Mouse (Mus musculus) lung, adult 2 months (tissue): ENCODE data around the gene Ints11. TPM values are rescaled to one million over a fixed set of nuclear protein-coding genes. Genes with fewer than 3 reads are reported as not detected.
A peak's percentile ranks its signal among the peaks of the same experiment; 100 is the strongest.

Source experiments
- DNase-seq: peaks from one replicate; pipeline ENCODE4 v3.0.0; 2022
- H3K4me1 ChIP-seq: fragments of 200-500 bp; 2 replicates; pipeline ENCODE4 v1.6.1; 2011; ENCODE audit warnings: low read length; ENCODE audit not compliant: control insufficient read depth, insufficient read depth
- H3K4me3 ChIP-seq: fragments of 200-500 bp; replicated peaks from 2 replicates; pipeline ENCODE3; 2011; ENCODE audit warnings: low read depth, mild to moderate bottlenecking, control low read depth, low read length; ENCODE audit errors: extremely low read depth
- CTCF ChIP-seq: fragments of 200-500 bp; IDR thresholded peaks from 2 replicates; pipeline ENCODE4 v1.5.1; 2011; ENCODE audit warnings: mild to moderate bottlenecking, low read length, control low read depth; ENCODE audit not compliant: insufficient read depth
- POLR2A ChIP-seq: fragments of 200-500 bp; IDR thresholded peaks from 2 replicates; pipeline ENCODE4 v1.6.1; 2011; ENCODE audit warnings: low read depth, mild to moderate bottlenecking, control low read depth, low read length, borderline replicate concordance; ENCODE audit errors: extremely low read depth
- WGBS: fragments of 180-500 bp; shearing (Covaris S2); methylation state at CpG from one replicate; pipeline ENCODE4 v1.1.7; 2018; 5-methylcytosine and 5-hydroxymethylcytosine counted together
- polyA plus RNA-seq: library from polyadenylated mRNA; depleted of rRNA; stranded (reverse); fragments of >200 nt; gene quantifications from 2 replicates; pipeline ENCODE4 v1.2.3, GENCODE M21; 2012; rRNA removed

Ints11 gene
- polyA plus RNA-seq: 26.7 and 27.3 TPM in 2 replicates

DNA sequence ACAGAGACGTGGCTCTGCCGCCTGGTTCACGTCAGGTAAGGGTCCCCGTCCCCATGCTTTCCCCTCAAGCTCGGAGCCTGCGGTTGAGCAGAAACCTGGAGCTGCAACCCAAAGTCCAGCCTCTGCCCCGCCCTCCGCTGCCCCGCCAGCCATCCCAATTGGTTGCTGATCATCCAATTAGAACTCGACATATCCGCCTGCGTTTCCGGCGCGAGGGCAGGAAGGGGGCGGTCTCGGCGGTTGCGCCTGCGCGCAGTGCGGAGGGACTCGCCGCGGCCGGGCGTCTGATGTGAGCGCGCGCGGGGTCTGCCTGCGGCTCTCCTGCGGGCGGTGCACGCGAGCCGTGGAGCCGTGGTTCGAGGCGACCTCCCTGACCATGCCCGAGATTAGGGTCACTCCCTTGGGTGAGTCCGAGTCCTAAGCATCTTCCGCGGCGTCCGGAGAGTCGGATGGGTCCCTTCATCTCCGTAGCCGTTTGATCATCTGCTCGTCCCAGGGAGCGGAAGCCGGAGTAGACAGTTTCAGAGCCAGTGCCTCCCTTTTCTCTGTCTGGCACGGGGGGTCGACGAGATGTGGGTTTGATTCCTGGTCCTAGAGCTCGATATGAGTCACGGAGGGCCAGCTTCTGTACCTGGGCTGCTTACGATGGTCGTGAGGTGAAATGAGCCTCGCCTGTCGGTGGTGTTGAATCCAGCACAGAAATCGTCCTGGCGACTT is at the start of gene Ints11, which contains the start of gene Cptp:
Gene Ints11, plus strand, starts transcription at position 230 of the 717 bp plus-strand sequence.
Gene Cptp, minus strand, starts transcription at position 124 of the 717 bp plus-strand sequence.
- WGBS: under 1% methylated on average over 63 of the region's 63 CpGs
- TF ChIP-seq POLR2A (peak; percentile 47; the same call in 1 of the 2 replicates), CTCF (peak; percentile 25; the same call in 1 of the 2 replicates)
- Histone ChIP-seq H3K4me1 (peaks cover 3% of the 10 kb centered on the region; the same call in 1 of the 2 replicates), H3K4me3 (peak within 1 kb of the TSS; percentile 89)
- DNase-seq: peak; percentile 94

DNA sequence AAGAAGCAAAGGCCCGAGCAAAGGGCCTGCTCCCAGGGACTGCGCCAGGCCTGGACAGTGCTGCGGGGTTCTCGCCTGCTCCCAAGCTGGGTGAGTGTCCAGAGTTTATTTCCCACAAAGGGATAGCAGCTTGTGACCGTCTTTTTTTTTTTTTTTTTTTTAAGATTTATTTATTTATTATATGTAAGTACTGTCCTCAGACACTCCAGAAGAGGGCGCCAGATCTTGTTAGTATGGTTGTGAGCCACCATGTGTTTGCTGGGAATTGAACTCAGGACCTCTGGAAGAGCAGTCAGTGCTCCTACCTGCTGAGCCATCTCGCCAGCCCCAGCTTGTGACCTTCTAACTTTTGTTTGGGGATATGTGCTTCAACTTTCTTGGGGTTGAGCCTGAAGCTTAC is 48.3 kb upstream of the Ints11 start:
- Histone ChIP-seq H3K4me3 (no peak overlapping the region), H3K4me1 (no peaks in the 10 kb centered on the region)
- WGBS: 69% methylated on average over 7 of the region's 7 CpGs
- no peak for DNase-seq
- TF ChIP-seq POLR2A (no peak), CTCF (no peak)

DNA sequence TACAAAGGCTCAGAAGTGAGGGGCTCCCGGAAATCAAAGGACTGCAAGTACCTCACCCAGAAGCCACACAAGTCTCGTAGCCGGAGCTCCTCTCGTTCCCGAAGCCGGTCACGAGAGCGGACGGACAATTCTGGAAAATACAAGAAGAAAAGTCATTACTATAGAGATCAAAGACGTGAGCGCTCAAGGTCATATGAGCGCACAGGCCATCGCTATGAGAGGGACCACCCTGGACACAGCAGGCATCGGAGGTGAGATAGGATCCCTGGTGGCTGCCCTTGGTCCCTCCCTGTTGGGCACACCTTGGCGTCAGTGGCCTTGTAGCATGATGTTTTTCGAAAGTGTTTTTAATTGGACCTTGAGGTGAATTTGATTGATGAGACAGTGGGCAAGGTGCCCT is 45.9 kb upstream of the Ints11 start:
- DNase-seq: no peak
- no peaks in the 10 kb centered on the region for H3K4me1 ChIP-seq
- 91% methylated on average over 16 of the region's 16 CpGs for WGBS
- TF ChIP-seq CTCF (no peak), POLR2A (no peak)
- H3K4me3 ChIP-seq: no peak overlapping the region

DNA sequence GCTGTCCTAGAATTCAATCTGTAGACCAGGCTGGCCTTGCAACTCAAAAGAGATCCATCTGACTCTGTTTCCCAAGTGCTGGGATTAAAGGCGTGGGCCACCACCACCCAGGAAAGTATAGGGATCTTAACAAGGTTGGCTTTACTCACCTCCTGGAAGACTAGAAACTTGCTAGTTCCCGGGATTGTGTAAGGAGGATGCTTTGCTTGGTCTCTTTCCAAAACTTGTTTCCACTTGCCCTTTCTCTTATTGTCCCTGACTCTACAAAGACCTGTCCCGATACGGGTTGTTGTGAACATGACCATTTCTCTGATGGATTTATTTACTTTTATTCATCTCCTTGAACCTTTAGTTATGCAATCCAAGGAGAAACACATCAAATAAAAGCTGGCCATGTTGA is 39.5 kb upstream of the Ints11 start:
- TF ChIP-seq POLR2A (no peak), CTCF (no peak)
- Histone ChIP-seq H3K4me1 (peaks cover 15% of the 10 kb centered on the region), H3K4me3 (no peak overlapping the region)
- 87% methylated on average over 4 of the region's 4 CpGs for WGBS
- DNase-seq: no peak

DNA sequence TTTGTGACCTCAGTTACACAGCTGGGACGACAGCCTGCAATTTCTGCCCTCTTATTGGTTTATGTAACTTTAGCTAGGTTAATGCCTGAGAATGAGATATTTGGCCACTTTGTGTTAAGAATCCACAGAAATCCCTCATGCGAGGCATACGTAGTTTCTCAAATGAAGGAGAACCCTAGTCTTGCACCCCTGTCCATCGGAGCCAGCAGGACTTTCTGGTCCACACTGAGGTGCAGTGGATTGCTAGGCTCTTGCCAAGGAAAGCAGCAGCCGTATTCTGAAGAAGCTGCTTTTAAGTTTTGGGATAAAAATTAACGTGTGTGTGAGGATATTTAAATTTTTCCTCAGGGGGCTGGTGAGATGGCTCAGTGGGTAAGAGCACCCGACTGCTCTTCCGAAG is 38.8 kb upstream of the Ints11 start:
- 43% methylated on average over 8 of the region's 8 CpGs for WGBS
- H3K4me1 ChIP-seq: peaks cover 15% of the 10 kb centered on the region
- no peak overlapping the region for H3K4me3 ChIP-seq
- no peak for TF ChIP-seq POLR2A
- no peak for TF ChIP-seq CTCF
- DNase-seq: no peak

DNA sequence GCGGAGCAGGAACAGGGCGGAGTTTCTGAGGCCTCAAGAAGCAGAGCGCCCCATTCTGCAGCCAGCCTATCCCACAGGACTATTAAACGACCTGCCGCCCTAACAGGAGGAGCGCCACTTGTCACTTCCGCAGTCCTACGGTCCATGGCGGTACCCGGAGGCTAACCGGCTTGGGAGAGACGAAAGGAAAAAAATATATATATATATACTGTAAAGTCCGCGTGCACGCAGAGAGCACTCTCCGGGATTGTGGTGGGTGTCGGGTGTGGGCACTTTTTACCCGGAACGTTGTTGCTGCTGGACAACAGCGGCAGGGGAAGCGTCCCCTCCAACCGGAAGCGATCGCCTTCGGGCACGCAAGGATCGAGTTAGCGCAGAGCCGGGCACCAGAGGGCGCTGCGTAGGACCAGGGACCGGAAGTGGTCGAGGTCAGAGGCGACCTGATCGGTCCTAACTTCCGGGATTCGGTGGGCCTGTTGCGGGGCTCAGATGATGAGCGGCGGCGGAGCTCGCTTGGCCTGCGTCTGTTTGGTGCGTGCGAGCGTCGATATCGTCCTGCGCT is 38.1 kb upstream of the Ints11 start, which contains the start of gene Aurkaip1:
Gene Aurkaip1, plus strand, starts transcription at position 68 of the 562 bp plus-strand sequence.
- peak within 1 kb of the TSS; percentile 93 for H3K4me3 ChIP-seq
- DNase-seq: peak; percentile 92
- peaks cover 15% of the 10 kb centered on the region for H3K4me1 ChIP-seq
- TF ChIP-seq CTCF: peak; percentile 78
- peak; percentile 77; the same call in 1 of the 2 replicates for TF ChIP-seq POLR2A
- under 1% methylated on average over 49 of the region's 49 CpGs for WGBS

DNA sequence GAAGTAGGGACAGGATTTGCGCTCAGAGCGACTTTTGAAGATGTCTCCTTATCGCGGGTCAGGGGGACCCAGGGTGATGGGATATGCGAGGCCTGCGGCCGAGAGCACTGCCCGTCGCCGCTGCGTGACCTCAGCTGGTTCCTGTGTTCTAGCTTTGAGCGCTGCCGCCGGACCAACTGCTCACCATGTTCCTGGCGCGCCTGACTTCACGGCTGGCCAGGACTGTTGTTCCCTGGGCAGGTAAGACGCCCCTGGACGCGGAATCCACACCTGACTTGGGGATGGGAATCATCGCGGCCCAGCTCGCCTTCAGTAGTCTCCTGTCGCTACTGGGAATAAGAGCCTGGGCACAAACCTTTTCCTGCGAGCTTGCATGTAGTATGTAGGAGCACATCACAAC is 37.5 kb upstream of the Ints11 start:
- TF ChIP-seq POLR2A (no peak), CTCF (no peak)
- under 1% methylated on average over 25 of the region's 25 CpGs for WGBS
- H3K4me3 ChIP-seq: peak overlapping the region; percentile 93
- no peak for DNase-seq
- peaks cover 15% of the 10 kb centered on the region for H3K4me1 ChIP-seq

DNA sequence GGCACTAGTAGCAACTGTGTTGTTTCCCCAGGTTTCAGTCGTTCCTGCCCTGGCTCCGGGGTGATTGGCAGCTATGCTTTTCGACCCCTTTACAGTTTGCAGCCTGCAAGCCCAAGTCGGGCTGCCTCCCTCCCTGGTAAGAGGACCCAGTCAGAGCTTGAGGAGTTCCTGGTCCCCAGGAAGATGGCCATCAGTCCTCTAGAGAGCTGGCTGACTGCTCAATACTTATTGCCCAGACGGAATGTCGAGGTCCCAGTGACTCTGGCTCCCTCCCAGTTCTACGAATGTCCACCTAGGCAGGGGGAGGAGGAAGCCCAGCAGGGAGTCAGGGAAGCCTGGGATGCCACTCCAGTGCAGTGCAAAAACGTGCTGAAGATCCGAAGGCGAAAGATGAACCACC is 37.0 kb upstream of the Ints11 start:
- WGBS: 46% methylated on average over 10 of the region's 10 CpGs
- DNase-seq: no peak
- Histone ChIP-seq H3K4me1 (peaks cover 15% of the 10 kb centered on the region), H3K4me3 (peak overlapping the region; percentile 93)
- TF ChIP-seq CTCF (no peak), POLR2A (no peak)

DNA sequence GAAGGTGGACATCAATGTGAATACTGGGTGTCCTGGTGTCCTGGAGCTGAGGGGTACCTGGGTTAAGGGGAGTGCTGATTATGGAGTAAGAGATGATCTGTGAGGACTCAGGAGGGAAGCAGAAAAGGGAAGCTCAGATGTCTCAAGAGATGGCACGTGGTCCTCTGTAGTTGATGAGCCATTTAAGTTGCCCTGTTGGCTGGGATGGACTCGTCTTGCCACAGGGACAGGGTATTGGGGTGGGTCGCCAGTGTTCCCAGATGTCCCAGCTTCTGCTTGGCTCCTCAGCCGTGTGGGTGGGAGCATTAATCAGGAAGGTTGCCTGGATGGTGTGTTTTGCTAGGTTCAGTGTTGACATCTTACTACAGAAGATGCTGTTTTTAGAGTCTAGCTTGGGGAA is 36.1 kb upstream of the Ints11 start:
- TF ChIP-seq CTCF (no peak), POLR2A (no peak)
- DNase-seq: no peak
- WGBS: 78% methylated on average over 4 of the region's 4 CpGs
- H3K4me3 ChIP-seq: no peak overlapping the region
- H3K4me1 ChIP-seq: peaks cover 22% of the 10 kb centered on the region
